Mouse (Mus musculus) intestine, postnatal 0 days (tissue): ENCODE measurements around the gene Wls. TPM values are rescaled to one million over a fixed set of nuclear protein-coding genes. Genes with fewer than 3 reads are reported as not detected.

ENCODE experiments used
- ATAC-seq: fragments of 200-750 bp; cut with Nextera tagmentation; 2 replicates; pipeline ENCODE4 v1.8.0; 2017; ENCODE audit warnings: mild to moderate bottlenecking, moderate TSS enrichment, moderate library complexity
- H3K27ac ChIP-seq: fragments of 300-500 bp; sonication (generic); 2 replicates; pipeline ENCODE4 v1.5.1; 2014; ENCODE audit warnings: mild to moderate bottlenecking, low read depth, low read length, moderate library complexity
- H3K27me3 ChIP-seq: fragments of 300-500 bp; sonication (generic); replicated peaks from 2 replicates; pipeline ENCODE4 v1.6.1; 2014; ENCODE audit warnings: low read length, mixed read lengths; ENCODE audit not compliant: control insufficient read depth, insufficient read depth
- H3K36me3 ChIP-seq: fragments of 300-500 bp; sonication (generic); 2 replicates; pipeline ENCODE4 v1.6.1; 2014; ENCODE audit warnings: mild to moderate bottlenecking, moderate library complexity; ENCODE audit not compliant: control insufficient read depth, insufficient read depth
- H3K4me1 ChIP-seq: fragments of 300-500 bp; sonication (generic); replicated peaks from 2 replicates; pipeline ENCODE4 v1.6.1; 2014; ENCODE audit warnings: antibody characterized with exemption, low read length, mixed read lengths; ENCODE audit not compliant: control insufficient read depth, insufficient read depth
- H3K4me2 ChIP-seq: fragments of 300-500 bp; sonication (generic); replicated peaks from 2 replicates; pipeline ENCODE4 v1.6.1; 2014; ENCODE audit warnings: low read depth, mild to moderate bottlenecking, moderate library complexity
- H3K4me3 ChIP-seq: fragments of 300-500 bp; sonication (generic); 2 replicates; pipeline ENCODE4 v1.5.1; 2014; ENCODE audit warnings: low read depth, low read length
- H3K9ac ChIP-seq: fragments of 300-500 bp; sonication (generic); 2 replicates; pipeline ENCODE4 v1.6.1; 2014; ENCODE audit warnings: mild to moderate bottlenecking, low read depth, low read length
- H3K9me3 ChIP-seq: fragments of 300-500 bp; sonication (generic); 2 replicates; pipeline ENCODE4 v1.6.1; 2016; ENCODE audit warnings: mixed run types; ENCODE audit not compliant: control insufficient read depth
- CTCF ChIP-seq: sonication (generic); IDR thresholded peaks from 2 replicates; pipeline ENCODE4 v1.5.1; 2016; ENCODE audit warnings: low read depth, mild to moderate bottlenecking, control low read depth, antibody characterized with exemption, moderate library complexity
- WGBS: fragments of 180-500 bp; shearing (Covaris S2); extraction: QIAGEN DNeasy Blood & Tissue Kit; methylation state at CpG from one replicate; pipeline ENCODE4 v1.1.7; 2014; 5-methylcytosine and 5-hydroxymethylcytosine counted together
- polyA plus RNA-seq: library from polyadenylated mRNA; unstranded; fragments of >200 nt; fragmentation: Nextera tagmentation; extraction: Ambion mirVana; gene quantifications from 2 replicates; pipeline ENCODE4 v1.2.1, GENCODE M21; 2015

The Wls gene
- 30.3 and 30.5 TPM in 2 replicates for polyA plus RNA-seq

DNA sequence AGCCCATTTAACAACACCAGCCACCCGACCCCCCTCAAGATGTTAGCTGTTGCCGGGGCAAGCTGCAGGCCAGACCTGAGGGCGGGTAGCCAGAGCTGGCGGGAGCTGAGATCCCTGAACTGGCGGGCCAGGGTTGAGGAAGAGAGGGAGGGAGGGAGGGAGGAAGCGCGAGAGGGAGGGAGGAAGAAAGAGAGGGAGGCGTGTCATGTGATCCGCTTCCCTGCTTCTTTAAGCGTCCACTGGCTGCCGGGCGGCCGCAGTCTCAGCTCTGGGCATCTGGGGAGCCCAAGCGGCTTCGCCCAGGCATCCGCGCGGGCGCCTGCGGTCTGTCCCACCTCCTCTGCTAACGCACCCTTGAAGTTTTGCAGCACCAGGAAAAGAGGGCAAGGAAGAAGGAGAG is at the start of gene Wls:
Wls (plus strand) TSS at position 192 of the 400 bp plus-strand sequence.
- H3K9ac ChIP-seq, result peak within 1 kb of the TSS; percentile 64
- 0% methylated on average over 21 of the region's 21 CpGs for WGBS
- H3K4me2 ChIP-seq, result peak within 1 kb of the TSS; percentile 95
- H3K27me3 ChIP-seq, result no peaks in the 10 kb centered on the region
- peak within 1 kb of the TSS; percentile 55 for H3K4me3 ChIP-seq
- no peaks in the 10 kb centered on the region for H3K36me3 ChIP-seq
- peak within 1 kb of the TSS; percentile 15 for H3K27ac ChIP-seq
- TF ChIP-seq CTCF, result no peak
- no peaks in the 10 kb centered on the region for H3K4me1 ChIP-seq
- H3K9me3 ChIP-seq, result no peaks in the 10 kb centered on the region
- peak; percentile 82 for ATAC-seq

- Histone ChIP-seq H3K27ac (no peak overlapping the region), H3K9ac (no peak overlapping the region), H3K27me3 (no peaks in the 10 kb centered on the region), H3K36me3 (no peaks in the 10 kb centered on the region), H3K4me2 (no peak overlapping the region), H3K4me3 (no peak overlapping the region), H3K4me1 (no peaks in the 10 kb centered on the region), H3K9me3 (no peaks in the 10 kb centered on the region)
- no peak for TF ChIP-seq CTCF
- ATAC-seq, result no peak
- WGBS, result 69% methylated on average over 2 of the region's 2 CpGs
These were observed 49.7 kb upstream of the Wls start for GRCm38 (mm10) chr3:159789781-159790180.

DNA sequence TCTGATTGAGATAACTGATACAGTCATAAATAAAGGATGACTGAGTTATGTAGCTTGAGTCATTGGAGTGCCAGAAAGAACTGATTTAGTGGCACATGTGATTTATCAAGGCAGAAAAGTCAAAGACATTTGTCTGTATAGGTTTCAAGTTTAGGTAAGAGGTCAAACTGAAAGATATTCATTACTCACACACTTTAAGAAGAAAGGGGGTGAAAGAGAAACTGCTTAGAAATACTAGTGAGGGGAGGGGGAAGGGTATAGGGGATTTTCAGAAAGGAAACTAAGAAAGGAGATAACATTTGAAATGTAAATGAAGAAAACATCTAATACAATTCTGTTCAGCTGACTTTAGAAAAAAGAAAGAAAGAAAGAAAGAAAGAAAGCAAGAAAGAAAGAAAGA is 7.9 kb upstream of the Wls start:
- H3K36me3 ChIP-seq, result no peaks in the 10 kb centered on the region
- no peaks in the 10 kb centered on the region for H3K4me1 ChIP-seq
- no peak overlapping the region for H3K27ac ChIP-seq
- no peaks in the 10 kb centered on the region for H3K9me3 ChIP-seq
- no peak overlapping the region for H3K9ac ChIP-seq
- TF ChIP-seq CTCF, result no peak
- H3K27me3 ChIP-seq, result no peaks in the 10 kb centered on the region
- no peak overlapping the region for H3K4me3 ChIP-seq
- no peak for ATAC-seq
- no peak overlapping the region for H3K4me2 ChIP-seq

GRCm38 (mm10) chr3:159840002-159840816 is 737 bp downstream of the Wls start:
- Histone ChIP-seq H3K27ac (peak overlapping the region; percentile 15), H3K27me3 (no peaks in the 10 kb centered on the region), H3K4me1 (no peaks in the 10 kb centered on the region), H3K4me2 (peak overlapping the region; percentile 95), H3K4me3 (peak overlapping the region; percentile 55), H3K9ac (peak overlapping the region; percentile 64), H3K36me3 (no peaks in the 10 kb centered on the region), H3K9me3 (no peaks in the 10 kb centered on the region)
- ATAC-seq, result peak; percentile 54
- WGBS, result under 1% methylated on average over 27 of the region's 27 CpGs
- no peak for TF ChIP-seq CTCF

- H3K36me3 ChIP-seq, result no peaks in the 10 kb centered on the region
- H3K9ac ChIP-seq, result peak overlapping the region; percentile 64; the same call in 1 of the 2 replicates
- no peak for TF ChIP-seq CTCF
- H3K27me3 ChIP-seq, result no peaks in the 10 kb centered on the region
- peak overlapping the region; percentile 95 for H3K4me2 ChIP-seq
- H3K4me3 ChIP-seq, result peak overlapping the region; percentile 55
- no peaks in the 10 kb centered on the region for H3K4me1 ChIP-seq
- 7% methylated on average over 12 of the region's 12 CpGs for WGBS
- H3K9me3 ChIP-seq, result no peaks in the 10 kb centered on the region
- ATAC-seq, result peak; percentile 50
- H3K27ac ChIP-seq, result 0 out of 2 replicates have a peak overlapping the region, but pooled peaks have one; percentile 41
These were observed 1.4 kb downstream of the Wls start for GRCm38 (mm10) chr3:159840817-159841390.

- Histone ChIP-seq H3K4me3 (peak overlapping the region; percentile 55), H3K9me3 (no peaks in the 10 kb centered on the region), H3K4me1 (no peaks in the 10 kb centered on the region), H3K27ac (no peak overlapping the region), H3K27me3 (no peaks in the 10 kb centered on the region), H3K4me2 (peak overlapping the region; percentile 95), H3K9ac (no peak overlapping the region), H3K36me3 (no peaks in the 10 kb centered on the region)
- 14% methylated on average over 3 of the region's 3 CpGs for WGBS
- no peak for TF ChIP-seq CTCF
- peak; percentile 50 for ATAC-seq
These were observed 2.0 kb downstream of the Wls start for GRCm38 (mm10) chr3:159841458-159841857.
